Mouse (Mus musculus) spleen, postnatal 36 days (tissue): Measurements from ENCODE around the gene Pilra.
A peak's percentile ranks its signal among the peaks of the same experiment; 100 is the strongest.
"Not testable (repeated sequence)": the region's sequence is repeated elsewhere in the genome, so short reads cannot be mapped to it uniquely, and the experiment has no call there.

Source experiments
- DNase-seq, 2 experiments: peaks; one replicate each; pipeline ENCODE4 v3.0.0; 2022; ENCODE audit warnings: low spot score in 2 of 2, mixed read lengths in 1 of 2

The Pilra gene

GRCm38 (mm10) chr5:137835966-137836520, at the start of gene Pilra:
Pilra (minus strand) TSS chr5:137836281.
- not testable (repeated sequence) for DNase-seq

- DNase-seq: no peak
Measured at GRCm38 (mm10) chr5:137883345-137883744, 47.3 kb upstream of the Pilra start.

- DNase-seq: no peak
Measured at GRCm38 (mm10) chr5:137882922-137883321, 46.8 kb upstream of the Pilra start.

- DNase-seq: peak in 1 of 2 experiments; percentile 29
Measured at GRCm38 (mm10) chr5:137877860-137878259, 41.8 kb upstream of the Pilra start.

- DNase-seq: no peak
Measured at GRCm38 (mm10) chr5:137875054-137875453, 39.0 kb upstream of the Pilra start.

- not testable (repeated sequence) for DNase-seq
Measured at GRCm38 (mm10) chr5:137872381-137872702, 36.3 kb upstream of the Pilra start.

- not testable (repeated sequence) for DNase-seq
Measured at GRCm38 (mm10) chr5:137871644-137872380, 35.7 kb upstream of the Pilra start, which contains the start of gene Pilrb2. Pilrb2 (minus strand) TSS chr5:137871815.

GRCm38 (mm10) chr5:137868600-137868999, 32.5 kb upstream of the Pilra start:
- not testable (repeated sequence) for DNase-seq

- not testable (repeated sequence) for DNase-seq
Measured at GRCm38 (mm10) chr5:137864008-137864407, 27.9 kb upstream of the Pilra start.

GRCm38 (mm10) chr5:137857960-137858710, 22.1 kb upstream of the Pilra start, which contains the start of gene Pilrb1:
Pilrb1 (minus strand) TSS chr5:137858106.
- DNase-seq: peak in 1 of 2 experiments; percentile 28

- peak; percentile 46 to 48 for DNase-seq
Measured at GRCm38 (mm10) chr5:137856870-137857269, 20.8 kb upstream of the Pilra start.

- not testable (repeated sequence) for DNase-seq
Measured at GRCm38 (mm10) chr5:137854907-137855306, 18.8 kb upstream of the Pilra start.

- not testable (repeated sequence) for DNase-seq
Measured at GRCm38 (mm10) chr5:137850313-137850712, 14.2 kb upstream of the Pilra start.

GRCm38 (mm10) chr5:137837110-137837509, 1.0 kb upstream of the Pilra start:
- not testable (repeated sequence) for DNase-seq

- no peak for DNase-seq
Measured at GRCm38 (mm10) chr5:137836611-137837010, 530 bp upstream of the Pilra start.

GRCm38 (mm10) chr5:137833500-137833899, 2.6 kb downstream of the Pilra start:
- DNase-seq: no peak

- DNase-seq: no peak
Measured at GRCm38 (mm10) chr5:137831506-137831905, 4.6 kb downstream of the Pilra start.

GRCm38 (mm10) chr5:137831106-137831505, 5.0 kb downstream of the Pilra start:
- DNase-seq: no peak

- DNase-seq: no peak
Measured at GRCm38 (mm10) chr5:137830238-137830637, 5.8 kb downstream of the Pilra start.

- DNase-seq: peak in 1 of 2 experiments; percentile 39
Measured at GRCm38 (mm10) chr5:137828694-137829093, 7.4 kb downstream of the Pilra start.

- no peak for DNase-seq
Measured at GRCm38 (mm10) chr5:137826421-137826820, 9.7 kb downstream of the Pilra start.

GRCm38 (mm10) chr5:137825971-137826370, 10.1 kb downstream of the Pilra start:
- no peak for DNase-seq
